Mouse (Mus musculus): Measurements from ENCODE around the gene Rasd1. TPM values are rescaled to one million over a fixed set of nuclear protein-coding genes. Genes with fewer than 3 reads are reported as not detected.
A peak's percentile ranks its signal among the peaks of the same experiment; 100 is the strongest.

Rasd1 gene
- polyA plus RNA-seq, 1 experiment from 2014 or later: 2.0 TPM

DNA sequence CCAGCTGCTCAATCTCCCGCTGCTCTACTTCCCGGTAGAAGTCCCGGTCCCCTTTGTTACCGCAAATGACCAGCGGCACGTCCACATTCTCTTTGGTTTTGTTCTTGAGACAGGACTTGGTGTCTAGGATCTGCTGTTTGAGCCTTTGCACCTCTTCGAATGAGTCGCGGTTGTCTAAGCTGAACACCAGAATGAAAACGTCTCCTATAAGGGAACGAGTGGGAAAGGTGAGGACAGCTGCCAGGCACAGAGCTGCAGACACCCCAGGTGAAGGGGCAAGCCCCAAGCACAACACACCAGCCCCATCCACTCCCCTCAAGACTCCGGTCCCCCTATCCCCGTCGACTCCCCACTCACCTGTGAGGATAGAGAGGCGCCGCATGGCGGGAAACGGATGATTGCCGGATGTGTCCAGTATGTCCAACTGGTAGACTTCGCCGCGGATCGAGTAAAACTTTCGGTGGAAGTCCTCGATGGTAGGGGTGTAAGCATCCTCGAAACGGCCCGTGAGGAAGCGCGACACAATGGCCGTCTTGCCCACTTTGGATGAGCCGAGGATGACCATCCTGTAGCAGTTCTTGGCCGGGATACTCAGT is 483 bp downstream of the Rasd1 start:
- Histone ChIP-seq H3K27me3 (replicated peaks; ENCODE audit: control insufficient read depth, insufficient read depth, low read length) (peaks cover 17% of the 10 kb centered on the region), H3K36me3 (ENCODE audit: control insufficient read depth, insufficient read depth, low read length) (peaks cover 8% of the 10 kb centered on the region; the same call in 1 of the 2 replicates), H3K4me2 (peak overlapping the region; percentile 95), H3K4me3 (ENCODE audit: low read depth, low read length) (peak overlapping the region; percentile 58), H3K9me3 (ENCODE audit: control insufficient read depth, low read length) (no peaks in the 10 kb centered on the region), H3K9ac (ENCODE audit: low read depth, low read length) (peak overlapping the region; percentile 38), H3K27ac (ENCODE audit: low read depth, low read length) (no peak overlapping the region), H3K4me1 (replicated peaks; ENCODE audit: control insufficient read depth, insufficient read depth, low read length) (peaks cover 29% of the 10 kb centered on the region)
- ATAC-seq (replicated peaks; ENCODE audit: low FRiP score): peak; percentile 6; the same call in 1 of the 2 replicates
- 3% methylated on average over 33 of the region's 33 CpGs for WGBS
- DNase-seq (ENCODE audit: low spot score): peak; percentile 44

DNA sequence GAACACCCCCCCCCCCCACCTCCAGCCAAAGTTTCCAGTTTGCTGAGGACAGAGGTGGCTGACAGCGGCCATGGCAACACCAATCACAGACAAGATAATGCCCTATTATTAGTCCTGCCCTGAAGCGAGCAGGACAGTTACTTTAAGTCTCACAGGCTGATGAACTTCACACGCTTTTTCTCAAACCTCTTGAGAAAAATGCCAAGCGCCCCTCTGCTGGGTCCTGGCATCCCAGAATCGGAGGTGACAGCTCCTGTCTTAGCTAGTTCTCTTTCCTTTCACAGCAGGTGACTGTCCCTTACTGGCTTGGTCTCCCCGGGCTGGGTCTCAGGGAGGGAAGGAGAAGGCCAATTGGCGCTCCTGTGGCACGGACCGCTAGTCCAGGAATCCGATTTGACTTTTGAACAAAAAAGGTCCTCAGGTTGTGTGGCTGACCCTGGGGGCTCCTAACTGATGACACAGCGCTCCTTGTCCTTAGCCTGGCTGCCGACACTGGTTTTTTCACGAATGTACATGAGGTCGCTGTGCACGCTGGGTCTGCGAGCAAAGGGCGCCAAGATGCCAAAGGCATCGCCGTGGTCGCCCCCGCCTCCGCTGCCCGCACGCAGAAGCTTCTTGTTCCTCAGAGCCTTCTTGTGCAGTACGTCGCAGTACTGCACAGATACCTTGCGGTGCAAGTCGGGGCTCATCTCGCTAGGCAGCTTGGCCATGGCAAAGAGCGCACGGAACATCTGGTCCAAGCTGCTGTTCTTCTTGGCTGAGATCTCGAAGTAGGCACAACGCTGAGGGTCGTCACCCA is 1.2 kb downstream of the Rasd1 start:
- Histone ChIP-seq H3K9ac (ENCODE audit: low read depth, low read length) (peak overlapping the region; percentile 38), H3K4me3 (ENCODE audit: low read depth, low read length) (peak overlapping the region; percentile 58), H3K36me3 (ENCODE audit: control insufficient read depth, insufficient read depth, low read length) (peaks cover 8% of the 10 kb centered on the region; the same call in 1 of the 2 replicates), H3K9me3 (ENCODE audit: control insufficient read depth, low read length) (no peaks in the 10 kb centered on the region), H3K27me3 (replicated peaks; ENCODE audit: control insufficient read depth, insufficient read depth, low read length) (peaks cover 17% of the 10 kb centered on the region), H3K4me2 (peak overlapping the region; percentile 95), H3K27ac (ENCODE audit: low read depth, low read length) (no peak overlapping the region), H3K4me1 (replicated peaks; ENCODE audit: control insufficient read depth, insufficient read depth, low read length) (peaks cover 29% of the 10 kb centered on the region)
- ATAC-seq (replicated peaks; ENCODE audit: low FRiP score) (no peak), DNase-seq (ENCODE audit: low spot score) (no peak)
- WGBS: 11% methylated on average over 34 of the region's 34 CpGs

DNA sequence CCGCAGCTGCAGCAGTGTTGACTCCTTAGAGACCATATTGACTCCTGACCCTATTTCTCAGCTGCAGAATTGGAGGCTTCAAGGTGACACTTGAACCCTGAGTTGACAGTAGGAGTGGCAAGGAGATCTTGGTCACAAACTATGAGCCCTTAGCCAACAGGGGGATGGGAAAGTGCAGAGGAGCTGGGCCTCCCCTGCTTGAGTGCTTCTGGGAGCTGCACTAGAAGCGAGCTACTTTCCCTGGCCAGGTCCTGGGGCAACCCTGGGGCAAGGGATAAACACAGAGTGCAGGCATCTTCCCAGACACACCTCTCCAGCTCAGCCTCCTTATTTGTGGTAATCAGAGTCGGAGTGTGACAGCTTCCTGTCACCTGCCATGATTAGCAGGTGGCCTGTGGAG is 2.2 kb downstream of the Rasd1 start:
- DNase-seq (ENCODE audit: low spot score) (no peak), ATAC-seq (replicated peaks; ENCODE audit: low FRiP score) (no peak)
- Histone ChIP-seq H3K36me3 (ENCODE audit: control insufficient read depth, insufficient read depth, low read length) (peaks cover 8% of the 10 kb centered on the region; the same call in 1 of the 2 replicates), H3K9ac (ENCODE audit: low read depth, low read length) (no peak overlapping the region), H3K4me2 (no peak overlapping the region), H3K27ac (ENCODE audit: low read depth, low read length) (no peak overlapping the region), H3K27me3 (replicated peaks; ENCODE audit: control insufficient read depth, insufficient read depth, low read length) (peaks cover 17% of the 10 kb centered on the region), H3K4me3 (ENCODE audit: low read depth, low read length) (no peak overlapping the region), H3K4me1 (replicated peaks; ENCODE audit: control insufficient read depth, insufficient read depth, low read length) (peaks cover 29% of the 10 kb centered on the region), H3K9me3 (ENCODE audit: control insufficient read depth, low read length) (no peaks in the 10 kb centered on the region)
- 78% methylated on average over 3 of the region's 3 CpGs for WGBS

DNA sequence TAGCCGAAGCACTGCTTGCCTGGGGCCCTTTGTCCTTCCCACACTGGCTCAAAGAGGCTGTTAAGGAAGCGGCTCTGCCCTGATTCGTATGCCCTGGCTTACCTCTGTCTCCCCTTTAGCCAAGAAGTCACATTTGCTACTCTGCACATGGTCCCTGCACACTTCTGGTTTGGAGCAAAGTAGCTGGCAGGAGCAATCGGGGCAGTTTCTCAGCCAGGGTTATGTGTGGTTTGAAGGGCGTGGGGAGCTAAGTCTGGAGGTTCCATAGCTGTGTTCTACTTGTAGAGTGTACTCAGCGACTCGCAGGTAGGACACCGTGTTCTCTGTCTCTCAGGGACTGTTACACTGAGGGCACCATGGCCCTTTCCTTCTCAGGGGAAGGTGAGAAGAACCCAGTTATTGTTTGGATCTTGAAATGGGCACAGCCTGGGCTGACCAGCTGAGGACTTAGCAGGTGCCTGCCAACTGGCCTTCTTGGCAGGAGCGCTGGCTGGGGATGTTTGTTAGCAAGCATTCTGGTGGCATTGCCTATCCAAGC is 3.3 kb downstream of the Rasd1 start:
- no peak overlapping the region for H3K9ac ChIP-seq (ENCODE audit: low read depth, low read length)
- H3K4me2 ChIP-seq: no peak overlapping the region
- H3K9me3 ChIP-seq (ENCODE audit: control insufficient read depth, low read length): no peaks in the 10 kb centered on the region
- DNase-seq (ENCODE audit: low spot score): no peak
- H3K27me3 ChIP-seq (replicated peaks; ENCODE audit: control insufficient read depth, insufficient read depth, low read length): peaks cover 17% of the 10 kb centered on the region
- peaks cover 8% of the 10 kb centered on the region; the same call in 1 of the 2 replicates for H3K36me3 ChIP-seq (ENCODE audit: control insufficient read depth, insufficient read depth, low read length)
- no peak overlapping the region for H3K4me3 ChIP-seq (ENCODE audit: low read depth, low read length)
- H3K27ac ChIP-seq (ENCODE audit: low read depth, low read length): no peak overlapping the region
- H3K4me1 ChIP-seq (replicated peaks; ENCODE audit: control insufficient read depth, insufficient read depth, low read length): peaks cover 27% of the 10 kb centered on the region
- WGBS: 74% methylated on average over 9 of the region's 9 CpGs
- no peak for ATAC-seq (replicated peaks; ENCODE audit: low FRiP score)

DNA sequence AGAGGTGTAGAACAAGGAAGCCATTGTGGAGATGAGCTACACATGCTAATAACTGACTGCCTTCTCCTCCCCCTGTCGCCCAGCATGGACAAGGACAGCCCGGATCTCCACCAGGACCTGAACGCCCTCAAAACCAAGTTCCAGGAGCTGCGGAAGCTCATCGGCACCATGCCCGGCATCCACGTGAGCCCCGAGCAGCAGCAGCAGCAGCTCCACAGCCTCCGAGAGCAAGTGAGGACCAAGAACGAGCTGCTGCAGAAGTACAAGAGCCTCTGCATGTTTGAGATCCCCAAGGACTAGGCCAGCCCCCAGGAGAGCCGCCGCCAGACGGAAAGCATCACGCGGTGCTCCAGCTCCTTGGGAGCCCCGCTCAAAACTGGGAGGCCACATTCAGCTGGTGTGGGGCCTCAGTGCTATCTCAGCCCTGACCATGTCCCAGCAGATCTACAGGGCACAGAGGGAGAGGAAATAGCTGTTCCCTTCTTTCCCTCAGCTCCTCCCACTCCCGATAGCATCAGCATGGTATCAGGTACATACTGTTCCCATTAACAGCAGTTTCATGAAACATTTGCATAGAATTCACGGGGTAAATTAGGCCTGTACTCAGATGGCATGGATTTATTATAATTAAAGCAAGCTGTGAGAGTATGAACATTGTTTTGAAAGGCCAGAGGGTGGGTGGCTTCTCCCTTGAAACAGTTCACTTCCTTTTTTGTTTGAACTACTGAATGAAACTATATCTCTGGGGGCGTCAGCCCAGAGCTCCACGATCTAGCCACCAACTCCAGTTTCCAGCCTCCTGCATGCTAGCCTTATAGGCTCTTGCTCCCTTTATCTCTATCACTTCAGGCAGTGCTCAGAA is 4.0 kb downstream of the Rasd1 start:
- H3K4me3 ChIP-seq (ENCODE audit: low read depth, low read length): no peak overlapping the region
- no peak overlapping the region for H3K9ac ChIP-seq (ENCODE audit: low read depth, low read length)
- peaks cover 8% of the 10 kb centered on the region; the same call in 1 of the 2 replicates for H3K36me3 ChIP-seq (ENCODE audit: control insufficient read depth, insufficient read depth, low read length)
- ATAC-seq (replicated peaks; ENCODE audit: low FRiP score) (no peak), DNase-seq (ENCODE audit: low spot score) (no peak)
- no peak overlapping the region; the same call in 1 of the 2 replicates for H3K4me2 ChIP-seq
- peaks cover 23% of the 10 kb centered on the region for H3K4me1 ChIP-seq (replicated peaks; ENCODE audit: control insufficient read depth, insufficient read depth, low read length)
- no peaks in the 10 kb centered on the region for H3K9me3 ChIP-seq (ENCODE audit: control insufficient read depth, low read length)
- peaks cover 17% of the 10 kb centered on the region for H3K27me3 ChIP-seq (replicated peaks; ENCODE audit: control insufficient read depth, insufficient read depth, low read length)
- H3K27ac ChIP-seq (ENCODE audit: low read depth, low read length): no peak overlapping the region
- 81% methylated on average over 20 of the region's 20 CpGs for WGBS

DNA sequence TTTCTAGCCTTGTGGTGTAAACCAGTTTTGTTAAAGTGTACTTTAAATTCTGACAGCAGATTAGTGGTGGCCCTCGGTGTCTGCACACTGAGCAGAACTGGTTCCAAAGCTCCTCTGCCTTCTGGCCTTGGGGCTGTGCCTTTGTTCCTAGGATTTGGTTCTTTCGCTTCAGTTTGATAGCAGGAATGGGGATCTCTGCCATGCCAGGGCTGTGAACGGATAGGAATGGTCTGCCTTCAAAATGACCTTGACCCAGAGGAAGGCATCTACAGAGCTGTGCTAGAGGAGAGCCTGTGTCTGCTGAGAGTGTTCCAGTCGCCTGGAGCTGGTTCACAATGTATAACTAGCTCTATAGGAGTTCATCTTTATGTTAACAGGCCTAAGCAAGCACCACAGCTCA is 5.3 kb downstream of the Rasd1 start:
- ATAC-seq (replicated peaks; ENCODE audit: low FRiP score) (no peak), DNase-seq (ENCODE audit: low spot score) (no peak)
- WGBS: 84% methylated on average over 4 of the region's 4 CpGs
- Histone ChIP-seq H3K9ac (ENCODE audit: low read depth, low read length) (no peak overlapping the region), H3K9me3 (ENCODE audit: control insufficient read depth, low read length) (no peaks in the 10 kb centered on the region), H3K4me1 (replicated peaks; ENCODE audit: control insufficient read depth, insufficient read depth, low read length) (peaks cover 16% of the 10 kb centered on the region), H3K27me3 (replicated peaks; ENCODE audit: control insufficient read depth, insufficient read depth, low read length) (peaks cover 13% of the 10 kb centered on the region), H3K4me2 (no peak overlapping the region), H3K4me3 (ENCODE audit: low read depth, low read length) (no peak overlapping the region), H3K36me3 (ENCODE audit: control insufficient read depth, insufficient read depth, low read length) (peaks cover 8% of the 10 kb centered on the region; the same call in 1 of the 2 replicates), H3K27ac (ENCODE audit: low read depth, low read length) (no peak overlapping the region)

DNA sequence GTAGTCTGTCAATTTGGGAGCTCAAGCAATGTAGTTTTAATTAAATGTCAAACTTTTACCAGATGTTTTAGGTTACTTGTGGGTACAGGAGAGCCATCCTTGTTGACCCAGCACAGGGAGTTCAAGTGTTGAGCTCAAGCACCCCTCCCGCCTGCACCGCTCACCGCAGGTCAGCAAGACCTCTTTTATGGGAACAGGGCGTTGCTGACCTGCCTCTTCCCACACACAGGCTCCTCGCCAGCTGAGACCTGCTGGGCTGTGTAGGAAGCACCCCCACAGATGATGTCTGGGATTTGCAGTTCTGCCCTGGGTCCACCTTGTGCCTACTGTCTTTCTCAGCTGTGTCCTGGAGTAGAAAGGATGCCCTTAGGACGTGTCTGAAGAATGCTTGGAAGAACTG is 8.0 kb downstream of the Rasd1 start:
- no peak overlapping the region for H3K4me2 ChIP-seq
- H3K27me3 ChIP-seq (replicated peaks; ENCODE audit: control insufficient read depth, insufficient read depth, low read length): no peaks in the 10 kb centered on the region
- H3K9me3 ChIP-seq (ENCODE audit: control insufficient read depth, low read length): no peaks in the 10 kb centered on the region
- H3K36me3 ChIP-seq (ENCODE audit: control insufficient read depth, insufficient read depth, low read length): peaks cover 8% of the 10 kb centered on the region; the same call in 1 of the 2 replicates
- H3K27ac ChIP-seq (ENCODE audit: low read depth, low read length): no peak overlapping the region
- ATAC-seq (replicated peaks; ENCODE audit: low FRiP score) (no peak), DNase-seq (ENCODE audit: low spot score) (no peak)
- peaks cover 10% of the 10 kb centered on the region for H3K4me1 ChIP-seq (replicated peaks; ENCODE audit: control insufficient read depth, insufficient read depth, low read length)
- 87% methylated on average over 6 of the region's 6 CpGs for WGBS
- no peak overlapping the region for H3K4me3 ChIP-seq (ENCODE audit: low read depth, low read length)
- H3K9ac ChIP-seq (ENCODE audit: low read depth, low read length): no peak overlapping the region

DNA sequence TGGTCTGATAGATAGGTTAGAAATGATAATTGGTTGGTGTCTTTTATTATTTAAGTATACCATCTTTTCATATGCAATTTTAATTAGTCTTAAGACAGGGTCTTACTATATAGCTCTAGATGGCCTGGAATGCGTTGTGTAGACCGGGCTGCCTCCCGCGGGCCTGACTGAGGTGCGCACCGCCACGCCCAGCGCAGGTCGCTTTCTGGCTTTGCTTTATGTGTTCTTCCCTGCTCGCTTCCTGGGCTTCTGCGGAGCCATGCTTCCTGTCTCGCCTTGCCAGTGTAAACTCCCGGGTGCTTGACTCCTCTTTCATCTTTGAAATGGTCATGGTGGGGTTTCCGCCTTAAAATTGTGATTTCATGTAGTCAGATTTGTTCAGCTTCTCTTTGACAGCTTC is 11.9 kb downstream of the Rasd1 start:
- ATAC-seq (replicated peaks; ENCODE audit: low FRiP score) (no peak), DNase-seq (ENCODE audit: low spot score) (no peak)
- 87% methylated on average over 14 of the region's 14 CpGs for WGBS
- H3K9ac ChIP-seq (ENCODE audit: low read depth, low read length): no peak overlapping the region
- no peak overlapping the region for H3K4me2 ChIP-seq
- no peaks in the 10 kb centered on the region for H3K27me3 ChIP-seq (replicated peaks; ENCODE audit: control insufficient read depth, insufficient read depth, low read length)
- H3K9me3 ChIP-seq (ENCODE audit: control insufficient read depth, low read length): no peaks in the 10 kb centered on the region
- H3K4me1 ChIP-seq (replicated peaks; ENCODE audit: control insufficient read depth, insufficient read depth, low read length): peaks cover 18% of the 10 kb centered on the region
- no peak overlapping the region for H3K4me3 ChIP-seq (ENCODE audit: low read depth, low read length)
- H3K36me3 ChIP-seq (ENCODE audit: control insufficient read depth, insufficient read depth, low read length): no peaks in the 10 kb centered on the region
- H3K27ac ChIP-seq (ENCODE audit: low read depth, low read length): no peak overlapping the region
